Mouse (Mus musculus): ENCODE measurements around the gene Lrrc28.

DNA sequence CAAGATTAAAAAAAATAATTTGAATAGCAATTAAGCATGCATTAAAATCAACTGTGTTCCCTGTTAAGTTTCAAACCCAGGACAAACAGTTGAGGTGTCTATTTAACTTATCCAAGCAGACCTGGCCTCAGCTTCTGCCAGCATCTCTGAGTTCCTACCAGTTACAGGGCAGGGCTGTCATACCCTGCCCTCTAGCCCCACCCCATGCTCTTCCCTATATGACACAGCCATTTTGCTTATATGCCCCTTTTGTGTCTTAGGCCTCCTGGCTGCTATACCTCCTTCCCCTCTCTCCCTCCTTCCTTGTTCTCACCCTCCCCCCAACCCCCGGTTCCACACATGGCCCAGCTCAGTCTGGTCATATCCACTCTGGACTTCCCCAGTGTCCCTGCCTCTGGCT lies 48.1 kb downstream of the Lrrc28 start:
- TF ChIP-seq POLR2A (IDR thresholded peaks at IDR 0.05; ENCODE audit: insufficient read depth, low read depth, low read length) (no peak), CTCF (IDR thresholded peaks at IDR 0.05) (no peak)
